Mouse (Mus musculus): ENCODE data around the gene Gja5. TPM values are rescaled to one million over a fixed set of nuclear protein-coding genes. Genes with fewer than 3 reads are reported as not detected.

The Gja5 gene
- total RNA-seq, 2 experiments from 2014 or later, result 1.4 to 4.1 TPM

DNA sequence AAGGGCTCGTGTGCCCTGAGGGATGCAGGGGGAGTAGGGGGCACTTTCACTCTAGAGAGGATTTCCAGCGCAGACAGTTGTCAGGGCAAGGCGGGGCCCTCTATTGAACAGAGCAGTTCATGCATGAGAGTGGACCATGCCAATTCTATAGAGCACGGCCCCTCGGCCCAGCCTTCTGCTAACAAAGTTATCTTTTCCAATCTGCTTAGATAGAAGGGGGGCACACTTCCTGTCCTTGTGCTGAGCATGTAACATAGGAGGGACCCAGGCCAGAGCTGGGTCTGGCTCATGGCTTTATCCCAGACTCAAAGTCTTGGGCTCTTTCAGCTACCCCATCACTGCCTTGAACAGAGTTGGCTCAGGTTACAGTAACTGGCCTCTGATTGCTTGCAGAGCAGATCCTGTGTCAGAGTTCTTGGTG, 26.8 kb downstream of the Gja5 start:
- no peak for DNase-seq (ENCODE audit: low spot score in 2 of 2)

- peak in 1 of 2 experiments; percentile 46 for DNase-seq (ENCODE audit: low spot score in 2 of 2)
Measured at GRCm38 (mm10) chr3:96936241-96936640, 31.7 kb downstream of the Gja5 start.

DNA sequence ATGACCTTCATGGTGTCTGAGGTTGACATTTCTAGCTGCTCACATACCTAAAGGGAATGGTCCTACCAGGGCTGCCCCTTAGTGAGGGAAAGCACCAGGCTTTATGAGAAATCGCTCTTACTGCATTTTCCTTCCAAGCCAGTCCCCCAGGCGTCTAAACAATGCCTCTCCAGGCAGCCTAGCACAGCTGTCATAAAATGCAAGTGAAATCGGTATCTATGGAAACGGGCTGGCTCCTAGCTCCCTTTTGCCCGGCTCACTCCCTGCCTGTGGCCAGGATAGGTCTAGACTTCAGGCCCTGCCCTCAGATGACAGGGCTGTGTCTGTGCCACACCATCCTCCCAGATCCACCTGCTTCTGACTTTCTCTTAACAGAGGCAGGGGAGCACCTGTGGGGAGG, 33.1 kb downstream of the Gja5 start:
- peak; percentile 13 to 26 for DNase-seq (ENCODE audit: low spot score in 2 of 2)

DNA sequence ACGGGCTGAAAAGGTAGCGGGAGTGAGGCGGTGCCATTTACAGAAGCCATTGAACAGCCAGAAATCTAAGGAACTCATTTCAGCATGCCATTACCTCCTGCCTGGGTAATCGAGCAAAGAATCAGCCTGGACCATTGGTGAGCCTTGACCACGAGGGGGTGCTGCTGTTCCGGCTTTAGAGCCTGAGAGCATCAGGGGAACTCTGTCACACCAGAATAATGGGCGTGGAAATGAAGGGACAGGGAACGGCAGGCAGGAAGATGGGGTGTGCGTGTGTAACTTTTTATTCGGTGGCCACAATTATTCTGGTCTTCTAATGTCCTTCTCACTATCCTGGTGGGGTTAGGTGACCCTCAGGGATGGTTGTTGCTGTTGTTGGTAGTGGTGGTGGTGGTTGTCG, 34.2 kb downstream of the Gja5 start:
- DNase-seq (ENCODE audit: low spot score in 2 of 2), result peak; percentile 90 to 93

- DNase-seq (ENCODE audit: low spot score in 2 of 2), result no peak
Measured at GRCm38 (mm10) chr3:96942706-96943105, 38.2 kb downstream of the Gja5 start.

- no peak for DNase-seq (ENCODE audit: low spot score in 2 of 2)
Measured at GRCm38 (mm10) chr3:96953489-96954233, 49.2 kb downstream of the Gja5 start.

- no peak for DNase-seq (ENCODE audit: low spot score in 2 of 2)
Measured at GRCm38 (mm10) chr3:96960597-96960996, 56.1 kb downstream of the Gja5 start.

DNA sequence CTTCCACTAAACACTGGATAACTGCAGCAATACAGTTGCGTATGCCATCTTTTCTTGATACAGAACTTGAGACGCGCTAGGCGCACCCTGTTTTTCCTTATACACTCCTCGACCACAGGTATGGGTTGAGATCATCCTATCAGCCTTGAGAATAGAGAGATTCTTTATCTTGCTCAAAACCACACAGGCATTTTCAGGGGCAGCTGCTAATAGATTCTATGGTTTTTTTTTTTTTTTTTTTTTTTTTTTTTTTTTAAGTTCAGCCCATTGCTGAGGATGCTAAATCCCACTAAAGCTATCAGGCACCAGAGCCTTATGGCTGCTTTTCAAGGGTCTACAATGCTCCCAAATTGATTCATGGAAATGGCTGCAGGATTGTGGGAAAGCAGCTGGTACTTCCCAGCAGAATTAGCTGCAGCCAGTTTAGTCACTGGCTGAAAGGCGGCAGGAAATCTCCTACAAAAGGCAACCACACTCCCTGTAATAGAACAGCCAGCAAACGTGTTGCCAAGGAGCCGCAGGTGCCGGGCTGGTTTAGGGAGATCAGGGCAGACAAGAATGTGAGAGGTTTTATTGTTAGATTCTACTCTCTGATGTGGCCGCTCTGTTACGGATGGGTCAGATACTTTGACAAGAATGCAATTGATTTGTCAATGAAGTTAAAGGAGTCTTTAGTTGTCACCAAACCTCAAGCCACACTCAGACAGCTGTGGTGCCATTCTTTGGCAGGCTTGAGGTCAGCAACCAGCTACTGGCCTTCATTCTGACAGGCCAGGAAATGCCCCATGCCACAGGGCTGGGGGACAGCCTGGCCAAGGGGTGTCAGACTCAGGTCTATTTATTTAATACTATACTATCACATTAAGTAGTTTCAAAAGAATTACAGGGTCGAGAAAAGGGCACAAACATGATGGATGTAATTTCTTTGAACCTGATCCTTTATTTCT, 58.9 kb downstream of the Gja5 start:
- DNase-seq (ENCODE audit: low spot score in 2 of 2), result peak in 1 of 2 experiments; percentile 29

DNA sequence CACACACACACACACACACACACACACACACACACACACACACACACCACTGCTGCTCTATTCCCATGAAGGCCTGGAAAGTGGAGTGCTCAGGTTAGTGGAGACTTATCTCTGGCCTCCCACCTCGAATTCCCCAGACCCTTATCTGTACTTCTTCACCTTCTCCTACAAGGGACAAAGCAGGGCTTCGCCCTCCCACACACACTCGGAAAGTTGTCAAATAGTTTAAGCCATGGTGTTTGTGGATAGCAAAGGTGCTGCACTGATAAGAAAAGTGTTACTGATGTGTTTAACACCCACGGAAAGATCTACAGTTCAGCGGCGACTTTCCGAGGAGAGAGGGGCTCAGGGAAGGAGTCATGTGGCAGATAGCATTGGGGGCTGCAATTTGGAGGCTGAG, 66.5 kb downstream of the Gja5 start:
- no peak for DNase-seq (ENCODE audit: low spot score in 2 of 2)

DNA sequence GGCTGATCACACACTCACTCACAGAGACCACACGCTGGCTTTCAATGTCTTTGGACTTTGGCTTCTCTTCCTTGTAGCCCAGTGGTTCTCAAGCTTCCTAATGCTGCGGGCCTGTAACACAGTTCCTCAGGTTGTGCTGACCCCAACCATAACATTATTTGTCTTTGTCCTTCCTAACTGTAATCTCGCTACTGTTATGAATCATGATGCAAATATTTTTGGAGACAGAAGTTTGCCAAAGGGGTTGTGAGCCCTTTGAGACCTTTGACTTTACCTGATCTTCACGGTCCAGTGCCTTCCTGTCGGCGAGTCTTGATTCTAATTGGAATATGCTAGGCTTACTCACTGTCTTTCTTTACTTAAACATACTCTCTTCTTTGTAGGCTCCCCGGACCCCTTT, 70.0 kb downstream of the Gja5 start:
- DNase-seq (ENCODE audit: low spot score in 2 of 2), result no peak

DNA sequence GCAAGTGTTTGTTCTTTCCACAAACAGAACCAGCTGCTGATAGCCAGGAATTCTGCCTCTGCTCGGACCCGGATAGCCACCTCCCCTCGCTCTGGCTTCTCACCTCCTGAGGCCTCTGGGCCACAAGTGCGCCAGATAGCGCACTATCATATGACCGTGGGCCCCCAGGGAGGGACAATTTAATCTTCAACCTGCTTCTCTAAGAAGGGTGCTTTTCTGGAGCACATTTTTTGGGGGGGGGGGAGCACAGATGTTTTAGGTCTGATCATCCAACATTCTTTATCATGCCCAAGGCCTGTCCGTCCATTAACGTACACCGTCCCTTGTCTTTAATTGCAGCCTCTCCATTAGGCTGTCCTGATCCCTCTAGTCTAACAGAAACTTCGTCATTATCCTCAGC, 71.1 kb downstream of the Gja5 start:
- DNase-seq (ENCODE audit: low spot score in 2 of 2), result no peak

- no peak for DNase-seq (ENCODE audit: low spot score in 2 of 2)
Measured at GRCm38 (mm10) chr3:96977507-96977906, 73.0 kb downstream of the Gja5 start.

DNA sequence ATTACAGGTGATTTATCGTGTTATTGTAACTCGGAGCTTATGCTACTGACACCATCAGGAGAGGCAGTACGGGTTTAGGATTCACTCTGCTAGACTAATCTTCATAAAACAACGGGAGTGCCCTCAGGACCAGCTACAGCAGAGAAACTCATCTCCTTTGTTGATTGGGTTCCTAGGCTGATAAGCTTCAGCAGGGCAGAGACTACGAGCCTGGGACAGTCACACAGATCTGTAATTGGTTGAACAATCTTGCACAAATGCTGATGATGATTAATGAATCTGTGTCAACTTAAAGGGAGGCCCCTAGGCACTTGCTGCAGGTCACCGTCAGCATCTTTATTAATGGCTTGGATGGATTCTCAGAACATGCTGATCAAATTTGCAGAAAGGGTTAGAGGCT, 74.0 kb downstream of the Gja5 start:
- no peak for DNase-seq (ENCODE audit: low spot score in 2 of 2)

DNA sequence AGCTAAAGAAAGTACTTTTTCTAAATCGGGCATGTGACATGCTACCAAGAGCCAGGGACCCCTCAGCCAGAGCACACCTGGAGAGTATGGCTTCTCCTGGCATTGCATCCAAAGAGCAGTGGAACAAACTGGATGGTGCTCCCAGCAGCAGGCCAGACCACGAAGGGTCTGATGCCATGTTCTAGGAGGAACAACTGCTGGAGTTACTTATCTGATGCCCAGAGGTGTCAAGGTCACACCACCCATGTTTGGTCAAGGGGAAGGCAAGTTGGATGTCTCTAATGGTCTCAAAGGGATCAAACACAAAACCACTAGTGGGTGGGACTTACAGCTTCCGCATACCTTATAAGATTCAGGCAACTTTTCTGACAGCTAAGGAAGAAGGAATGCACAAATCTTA, 74.5 kb downstream of the Gja5 start:
- no peak for DNase-seq (ENCODE audit: low spot score in 2 of 2)

GRCm38 (mm10) chr3:96981833-96982232, 77.3 kb downstream of the Gja5 start:
- DNase-seq (ENCODE audit: low spot score in 2 of 2), result no peak

DNA sequence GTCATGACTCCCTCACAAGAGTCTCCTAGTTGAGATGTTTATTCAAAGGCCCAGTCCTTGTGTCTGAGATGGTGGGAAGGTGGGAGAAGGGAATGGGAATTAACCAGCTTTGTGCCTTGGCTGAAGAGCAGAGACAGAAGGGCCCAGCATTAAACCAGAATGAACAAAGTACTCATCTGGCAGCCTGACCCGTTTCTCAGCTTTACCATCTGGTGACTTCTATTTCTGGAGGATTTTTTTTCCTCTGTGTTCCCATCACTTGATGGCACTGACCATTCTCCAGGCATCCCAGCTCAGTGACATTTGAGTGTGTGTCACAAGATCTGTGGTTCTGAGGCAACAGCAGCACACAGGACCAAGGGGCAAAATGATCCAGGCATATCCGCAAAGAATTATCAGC, 78.2 kb downstream of the Gja5 start:
- DNase-seq (ENCODE audit: low spot score in 2 of 2), result peak in 1 of 2 experiments; percentile 23

DNA sequence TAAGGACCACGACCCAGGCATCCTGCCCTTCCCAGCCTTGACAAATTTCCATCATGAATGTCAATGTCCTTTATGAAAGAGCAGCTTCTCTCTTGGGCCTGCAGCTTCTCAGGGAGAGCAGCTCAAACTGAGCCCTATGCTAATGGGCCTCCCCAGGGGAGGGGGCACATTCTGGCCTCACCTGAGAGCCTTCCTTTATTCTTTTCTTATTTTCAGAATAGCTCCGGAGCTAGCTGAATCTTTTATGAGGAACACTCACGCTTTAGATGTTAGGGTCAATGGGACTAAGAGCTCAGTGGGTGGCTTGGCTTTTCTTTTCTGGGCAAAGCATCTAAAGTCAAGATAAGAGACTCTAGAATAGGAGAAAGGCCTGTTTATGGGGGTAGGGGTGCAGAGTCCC, 88.0 kb downstream of the Gja5 start:
- DNase-seq (ENCODE audit: low spot score in 2 of 2), result no peak

DNA sequence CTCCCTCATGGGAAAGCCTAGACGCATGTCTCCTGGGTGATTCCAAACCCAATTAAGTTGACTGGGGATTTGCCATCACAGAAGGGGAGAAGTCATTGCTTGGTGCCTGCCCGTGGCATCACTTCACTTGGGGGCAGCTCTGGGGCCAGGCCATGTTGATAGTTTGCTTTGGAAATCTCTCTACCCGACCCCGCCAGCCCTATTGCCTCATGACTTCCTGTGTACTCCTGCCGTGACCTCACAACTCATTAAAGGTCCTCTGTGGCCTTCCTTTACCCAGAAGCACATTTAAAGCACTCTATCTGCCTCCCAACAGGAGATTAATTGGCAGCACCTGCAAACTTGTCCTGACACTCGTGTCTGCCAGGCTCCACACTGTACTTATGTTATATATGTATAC, 93.3 kb downstream of the Gja5 start:
- no peak for DNase-seq (ENCODE audit: low spot score in 2 of 2)

GRCm38 (mm10) chr3:97003111-97003510, 98.6 kb downstream of the Gja5 start:
- peak in 1 of 2 experiments; percentile 3 for DNase-seq (ENCODE audit: low spot score in 2 of 2)

DNA sequence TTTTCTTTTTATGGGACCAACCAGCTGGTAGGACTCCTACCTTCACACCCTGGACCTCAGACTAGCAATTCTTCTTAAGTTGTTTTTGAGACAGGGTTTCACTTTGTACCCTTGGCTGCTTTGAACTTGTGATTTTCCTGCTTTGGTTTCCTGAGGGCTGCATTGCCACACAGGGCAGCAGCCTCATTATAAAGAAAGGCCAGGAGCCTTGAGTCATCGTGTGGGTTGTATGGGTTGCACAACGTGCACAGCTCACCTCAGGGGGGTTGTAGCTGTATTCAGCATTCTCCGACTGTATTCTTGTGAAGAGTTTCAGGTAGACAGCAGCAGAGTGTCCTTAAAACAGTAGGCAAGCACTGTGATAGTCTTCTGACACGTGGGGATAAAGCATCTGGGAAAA, 100.0 kb downstream of the Gja5 start:
- DNase-seq (ENCODE audit: low spot score in 2 of 2), result no peak

- no peak for DNase-seq (ENCODE audit: low spot score in 2 of 2)
Measured at GRCm38 (mm10) chr3:97007010-97007448, 102.5 kb downstream of the Gja5 start.

- DNase-seq (ENCODE audit: low spot score in 2 of 2), result no peak
Measured at GRCm38 (mm10) chr3:97025226-97025625, 120.7 kb downstream of the Gja5 start.
